Comparison of ENCODE assay signal across 8 mouse cellular contexts in the genomic region with DNA sequence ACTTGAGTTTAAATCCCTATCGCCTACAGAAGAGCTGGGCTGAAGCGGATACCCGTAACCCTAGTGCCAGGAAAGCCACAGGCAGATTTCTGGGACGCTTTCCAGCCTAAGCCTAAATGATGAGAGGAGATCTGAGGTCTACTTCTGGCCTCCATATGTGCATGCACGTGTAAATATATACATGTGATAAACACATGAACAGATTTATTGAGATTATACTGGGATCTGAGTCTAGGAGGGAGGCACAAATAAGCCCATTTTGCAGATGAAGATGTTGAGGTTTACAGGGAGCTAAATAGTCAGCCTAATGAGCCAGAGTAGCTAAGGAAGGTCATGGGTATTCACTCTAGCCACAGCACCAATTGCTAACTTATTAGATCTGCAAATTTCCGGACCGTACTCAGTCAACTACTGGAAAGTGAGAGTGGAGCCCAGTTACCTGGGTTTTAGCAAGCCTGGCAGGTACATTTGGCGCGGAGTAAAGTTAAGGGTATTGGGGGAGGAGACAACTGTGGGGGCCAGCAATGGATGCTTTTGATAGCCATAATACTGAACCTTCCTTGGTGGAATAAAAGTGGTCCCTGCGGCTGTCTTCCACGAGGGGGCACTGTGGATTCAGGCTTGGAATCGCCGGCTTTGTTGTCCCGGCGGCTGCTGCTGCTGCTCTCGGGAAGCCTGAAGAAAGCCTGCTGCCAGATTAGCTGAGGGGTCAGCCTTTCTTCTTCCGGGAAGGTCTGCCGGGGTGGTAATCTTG. TPM values are rescaled to one million over a fixed set of nuclear protein-coding genes. Genes with fewer than 3 reads are reported as not detected.
A peak's percentile ranks its signal among the peaks of the same experiment; 100 is the strongest.
DNase-seq lines count a peak whose midpoint lies in the region; ATAC-seq lines count a peak whose summit lies in the region.

No protein-coding gene starts in this region.

- no peak overlapping the region for H3K4me3 ChIP-seq in hindbrain, embryonic 13.5 days
- no peak overlapping the region for H3K4me3 ChIP-seq in lung, embryonic 16.5 days (ENCODE audit: low read length)

- H3K9ac ChIP-seq in hindbrain, embryonic 13.5 days = peak overlapping the region; percentile 65
- peak overlapping the region; percentile 52 for H3K9ac ChIP-seq in lung, embryonic 16.5 days (ENCODE audit: low read length)

- H3K4me1 ChIP-seq in hindbrain, embryonic 13.5 days (replicated peaks) = peaks cover 17% of the 10 kb centered on the region
- peaks cover 5% of the 10 kb centered on the region; the same call in 1 of the 2 replicates for H3K4me1 ChIP-seq in lung, embryonic 16.5 days (replicated peaks; ENCODE audit: control insufficient read depth, insufficient read depth, low read length)

- H3K4me2 ChIP-seq in hindbrain, embryonic 13.5 days = peak overlapping the region; percentile 16; the same call in 1 of the 2 replicates
- peak overlapping the region; percentile 40 for H3K4me2 ChIP-seq in lung, embryonic 16.5 days (ENCODE audit: low read depth, low read length)

- DNase-seq in NIH3T3 (ENCODE audit: low read depth) = peak; percentile 91
- peak; percentile 95 to 97 for DNase-seq in cerebellum, postnatal 14 days
- peak; percentile 76 to 88 for DNase-seq in frontal cortex, postnatal 25 days (ENCODE audit: low spot score in 2 of 2)
- DNase-seq in layer of hippocampus, postnatal 10 days (ENCODE audit: low spot score in 2 of 2) = peak; percentile 95
- peak; percentile 90 for DNase-seq in ovary, postnatal 14 days (ENCODE audit: low spot score)
- peak; percentile 69 for DNase-seq in thymus, postnatal 14 days

- WGBS in hindbrain, embryonic 13.5 days = 18% methylated on average over 18 of the region's 18 CpGs
- WGBS in lung, embryonic 16.5 days = 12% methylated on average over 18 of the region's 18 CpGs

- H3K9me3 ChIP-seq in hindbrain, embryonic 13.5 days = no peaks in the 10 kb centered on the region
- no peaks in the 10 kb centered on the region for H3K9me3 ChIP-seq in lung, embryonic 16.5 days (ENCODE audit: control insufficient read depth, low read length)

- peak; percentile 78 for ATAC-seq in hindbrain, embryonic 13.5 days (ENCODE audit: low FRiP score)
- peak; percentile 72 for ATAC-seq in lung, embryonic 16.5 days (ENCODE audit: low read depth)

- peaks cover 37% of the 10 kb centered on the region for H3K36me3 ChIP-seq in hindbrain, embryonic 13.5 days
- H3K36me3 ChIP-seq in lung, embryonic 16.5 days (ENCODE audit: control insufficient read depth, insufficient read depth, low read length) = peaks cover 34% of the 10 kb centered on the region

- H3K27me3 ChIP-seq in hindbrain, embryonic 13.5 days = no peaks in the 10 kb centered on the region
- no peaks in the 10 kb centered on the region for H3K27me3 ChIP-seq in lung, embryonic 16.5 days (ENCODE audit: control insufficient read depth, insufficient read depth, low read depth, low read length)

- peak overlapping the region; percentile 94 for H3K27ac ChIP-seq in hindbrain, embryonic 13.5 days
- H3K27ac ChIP-seq in lung, embryonic 16.5 days (ENCODE audit: low read length) = peak overlapping the region; percentile 16

RNA-seq across cellular contexts. Expression of a gene that starts 13.3 kb away (rescaled TPM):
- 660 and 675 TPM in 2 replicates for polyA plus RNA-seq in hindbrain, embryonic 13.5 days (2015; fragmentation: Nextera tagmentation; extraction: Ambion mirVana)
- 1,000 to 10,000 TPM in 1 of 2 experiments, 100 to 1,000 TPM in 1; 950 to 1,065 TPM for total RNA-seq in layer of hippocampus, postnatal 10 days (2021)
- polyA plus RNA-seq in lung, embryonic 16.5 days (2015; fragmentation: Nextera tagmentation; extraction: Ambion mirVana) = 792 and 827 TPM in 2 replicates

RNA-seq across cellular contexts. Expression of a gene that starts 13.4 kb away (rescaled TPM):
- polyA plus RNA-seq in hindbrain, embryonic 13.5 days (2015; fragmentation: Nextera tagmentation; extraction: Ambion mirVana) = 20.7 and 22.6 TPM in 2 replicates
- total RNA-seq in layer of hippocampus, postnatal 10 days (2021) = 10 to 100 TPM; 31.6 to 36.2 TPM
- 16.8 and 17.9 TPM in 2 replicates for polyA plus RNA-seq in lung, embryonic 16.5 days (2015; fragmentation: Nextera tagmentation; extraction: Ambion mirVana)
